Mouse (Mus musculus) limb, embryonic 15.5 days (tissue): ENCODE data around the gene Nap1l4. TPM values are rescaled to one million over a fixed set of nuclear protein-coding genes. Genes with fewer than 3 reads are reported as not detected.

Experiments
- ATAC-seq: fragments of 200-750 bp; cut with Nextera tagmentation; 2 replicates; pipeline ENCODE4 v1.8.0; 2017; ENCODE audit warnings: low read depth, moderate TSS enrichment; ENCODE audit not compliant: insufficient number of reproducible peaks, low FRiP score, low TSS enrichment
- H3K27ac ChIP-seq: fragments of 300-500 bp; sonication (generic); 2 replicates; pipeline ENCODE4 v1.5.1; 2015; ENCODE audit warnings: moderate library complexity, mild to moderate bottlenecking, inconsistent platforms
- H3K27me3 ChIP-seq: fragments of 300-500 bp; sonication (generic); 2 replicates; pipeline ENCODE4 v1.6.1; 2015; ENCODE audit warnings: inconsistent platforms
- H3K36me3 ChIP-seq: fragments of 300-500 bp; sonication (generic); 2 replicates; pipeline ENCODE4 v1.6.1; 2015; ENCODE audit warnings: inconsistent platforms
- H3K4me1 ChIP-seq: fragments of 300-500 bp; sonication (generic); 2 replicates; pipeline ENCODE4 v1.6.1; 2015; ENCODE audit warnings: inconsistent platforms
- H3K4me2 ChIP-seq: fragments of 300-500 bp; sonication (generic); 2 replicates; pipeline ENCODE4 v1.6.1; 2015; ENCODE audit warnings: mild to moderate bottlenecking, inconsistent platforms
- H3K4me3 ChIP-seq: fragments of 300-500 bp; sonication (generic); 2 replicates; pipeline ENCODE4 v1.5.1; 2015; ENCODE audit warnings: mild to moderate bottlenecking, inconsistent platforms
- H3K9ac ChIP-seq: fragments of 300-500 bp; sonication (generic); 2 replicates; pipeline ENCODE4 v1.6.1; 2015; ENCODE audit warnings: inconsistent platforms
- H3K9me3 ChIP-seq: fragments of 300-500 bp; sonication (generic); 2 replicates; pipeline ENCODE4 v1.6.1; 2016; ENCODE audit warnings: inconsistent platforms
- WGBS: fragments of 180-500 bp; shearing (Covaris S2); methylation state at CpG from one replicate; pipeline ENCODE4 v1.1.7; 2015; 5-methylcytosine and 5-hydroxymethylcytosine counted together
- polyA plus RNA-seq: library from polyadenylated mRNA; unstranded; fragments of >200 nt; fragmentation: Nextera tagmentation; extraction: Ambion mirVana; gene quantifications from 2 replicates; pipeline ENCODE4 v1.2.1, GENCODE M21; 2015

Nap1l4 gene
- polyA plus RNA-seq, 1 experiment from 2014 or later, result 211 TPM

DNA sequence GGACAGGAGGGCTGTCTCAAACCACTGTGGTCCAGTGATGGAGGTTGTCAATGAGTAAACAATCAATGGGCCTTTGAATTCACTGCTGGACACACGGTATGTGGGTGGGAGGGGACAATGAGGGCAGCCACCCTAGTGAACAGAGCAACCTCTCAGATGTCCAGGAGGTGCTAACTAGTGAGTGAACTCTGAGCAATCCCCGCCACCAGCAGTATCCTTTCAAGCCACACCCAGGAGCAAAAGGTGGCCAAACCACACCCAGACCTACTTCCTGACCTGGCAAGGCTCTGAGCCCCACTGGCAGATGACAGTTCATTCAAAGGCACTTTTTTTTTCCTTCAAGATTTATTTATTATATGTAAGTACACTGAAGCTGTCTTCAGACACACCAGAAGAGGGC is 48.0 kb downstream of the Nap1l4 start:
- Histone ChIP-seq H3K4me3 (no peak overlapping the region), H3K4me2 (no peak overlapping the region), H3K27ac (no peak overlapping the region), H3K9me3 (no peaks in the 10 kb centered on the region), H3K9ac (no peak overlapping the region), H3K27me3 (peaks cover 41% of the 10 kb centered on the region), H3K4me1 (peaks cover 23% of the 10 kb centered on the region), H3K36me3 (no peaks in the 10 kb centered on the region)
- no peak for ATAC-seq
- 47% methylated on average over 2 of the region's 2 CpGs for WGBS

DNA sequence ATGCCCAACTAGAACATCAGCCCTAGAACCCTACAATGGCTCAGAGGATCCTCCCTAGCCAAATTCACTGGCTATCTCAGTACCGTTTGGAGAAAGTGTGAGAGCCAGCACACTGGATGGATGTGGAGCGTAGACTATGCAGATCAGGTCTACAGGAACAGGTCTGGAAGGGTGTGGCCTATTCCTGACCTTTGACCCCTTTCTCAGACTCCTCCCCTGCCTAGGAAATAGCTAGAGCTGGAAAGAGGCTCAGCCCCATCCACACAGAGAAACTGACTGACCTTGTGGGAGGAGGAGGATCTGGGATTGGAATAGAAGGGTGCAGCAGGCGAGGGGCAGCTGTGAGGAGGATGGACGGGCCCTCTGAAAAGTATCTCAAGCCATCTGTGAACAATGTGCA is 50.3 kb downstream of the Nap1l4 start:
- H3K4me1 ChIP-seq, result peaks cover 23% of the 10 kb centered on the region
- H3K36me3 ChIP-seq, result no peaks in the 10 kb centered on the region
- H3K4me2 ChIP-seq, result no peak overlapping the region
- 91% methylated on average over 4 of the region's 4 CpGs for WGBS
- H3K27ac ChIP-seq, result no peak overlapping the region
- no peak overlapping the region for H3K9ac ChIP-seq
- peaks cover 41% of the 10 kb centered on the region for H3K27me3 ChIP-seq
- ATAC-seq, result no peak
- no peaks in the 10 kb centered on the region for H3K9me3 ChIP-seq
- H3K4me3 ChIP-seq, result no peak overlapping the region

DNA sequence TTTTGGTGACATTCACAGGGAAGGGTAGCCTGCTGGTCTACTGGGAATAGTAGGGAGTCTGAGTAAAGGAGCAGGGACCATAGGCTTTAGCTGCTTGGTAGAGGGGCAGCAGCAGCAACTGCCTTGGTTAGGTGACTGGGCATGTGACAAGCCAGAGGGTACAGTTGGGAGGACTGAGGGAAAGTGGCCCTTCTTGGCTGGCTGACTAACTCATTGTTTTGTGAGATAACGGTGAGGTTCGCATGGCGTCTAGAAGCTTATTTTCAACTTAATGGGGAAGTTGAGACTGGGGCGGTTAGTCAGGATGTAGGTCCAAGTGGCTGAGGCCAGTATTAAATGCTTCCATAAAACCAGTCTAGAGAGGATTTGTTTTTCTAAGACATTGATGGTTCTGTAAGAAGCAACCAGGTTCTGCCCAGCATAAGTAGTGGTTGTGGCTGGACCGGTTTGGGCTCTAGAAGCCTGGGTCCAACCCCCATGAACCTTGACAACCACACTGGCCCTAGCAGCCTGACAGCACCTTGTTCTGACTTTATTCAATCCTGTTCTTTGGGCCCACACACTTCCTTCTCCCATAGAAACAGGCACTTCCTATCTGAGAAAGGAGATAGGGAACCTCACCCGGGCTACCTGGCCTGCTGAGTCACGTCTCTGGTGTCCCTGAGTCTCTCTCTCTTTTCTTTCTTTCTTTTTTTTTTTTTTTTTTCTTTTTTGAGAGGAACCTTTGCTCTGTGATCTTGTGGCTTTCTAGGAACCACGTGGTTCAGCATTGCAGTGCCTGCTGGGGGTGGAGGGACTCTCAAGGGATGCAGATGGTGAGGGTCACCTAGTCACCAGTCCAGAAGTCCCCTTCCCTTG is 53.6 kb downstream of the Nap1l4 start:
- H3K4me2 ChIP-seq, result no peak overlapping the region
- no peaks in the 10 kb centered on the region for H3K4me1 ChIP-seq
- H3K36me3 ChIP-seq, result no peaks in the 10 kb centered on the region
- ATAC-seq, result no peak
- no peak overlapping the region for H3K4me3 ChIP-seq
- WGBS, result 72% methylated on average over 8 of the region's 8 CpGs
- H3K27me3 ChIP-seq, result peaks cover 8% of the 10 kb centered on the region
- no peak overlapping the region for H3K9ac ChIP-seq
- H3K27ac ChIP-seq, result no peak overlapping the region
- no peaks in the 10 kb centered on the region for H3K9me3 ChIP-seq

DNA sequence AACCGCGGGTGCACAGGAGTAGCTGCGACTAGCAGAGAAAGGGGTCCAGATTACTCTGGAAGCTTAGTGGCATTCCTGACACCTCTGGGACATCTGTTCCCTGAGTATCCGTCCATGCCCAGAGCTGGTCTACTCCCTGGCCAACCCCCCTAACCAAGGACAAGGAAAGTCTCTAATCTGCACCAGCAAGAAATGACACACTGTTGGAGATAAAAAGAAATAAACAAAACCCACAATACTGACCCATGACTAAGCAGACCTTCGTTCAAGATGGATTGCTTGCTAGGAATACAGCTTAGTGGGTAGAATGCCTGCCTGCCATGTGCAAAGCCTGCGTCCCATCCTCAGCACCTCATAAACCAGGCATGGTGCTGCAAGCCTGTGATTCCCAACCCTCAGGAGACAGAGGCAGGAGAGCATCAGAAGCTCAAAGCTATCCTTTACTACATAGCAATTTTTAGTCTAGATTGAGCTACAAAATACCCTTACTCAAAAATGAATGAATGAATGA is 55.2 kb downstream of the Nap1l4 start:
- no peak for ATAC-seq
- no peak overlapping the region for H3K4me3 ChIP-seq
- no peaks in the 10 kb centered on the region for H3K9me3 ChIP-seq
- 68% methylated on average over 6 of the region's 6 CpGs for WGBS
- H3K4me2 ChIP-seq, result no peak overlapping the region
- no peaks in the 10 kb centered on the region for H3K27me3 ChIP-seq
- no peak overlapping the region for H3K27ac ChIP-seq
- no peak overlapping the region for H3K9ac ChIP-seq
- no peaks in the 10 kb centered on the region for H3K4me1 ChIP-seq
- H3K36me3 ChIP-seq, result no peaks in the 10 kb centered on the region

DNA sequence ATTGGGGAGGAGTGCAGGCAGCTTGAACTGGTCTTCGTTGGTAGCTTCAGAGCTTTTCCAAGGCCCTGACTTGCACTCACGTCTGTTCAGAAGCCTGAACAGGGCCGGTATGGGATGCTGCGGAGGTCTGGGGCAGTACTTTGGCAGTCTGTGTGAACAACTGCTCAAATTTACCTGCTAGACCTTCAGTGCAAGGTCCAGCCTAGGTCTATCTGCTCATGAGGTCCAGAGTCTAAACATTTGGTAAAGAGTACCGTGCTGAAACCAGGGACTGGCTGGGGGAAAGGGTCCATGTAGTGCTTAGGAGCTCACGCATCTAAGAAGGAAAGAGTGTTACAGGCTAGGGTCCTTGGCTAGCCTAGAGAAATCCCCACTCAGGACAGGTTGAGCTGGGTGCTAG is 59.2 kb downstream of the Nap1l4 start:
- 81% methylated on average over 6 of the region's 6 CpGs for whole genome bisulfite sequencing
- H3K9ac ChIP-seq, result no peak overlapping the region
- H3K4me3 ChIP-seq, result no peak overlapping the region
- no peak for ATAC-seq
- H3K27me3 ChIP-seq, result no peaks in the 10 kb centered on the region
- H3K36me3 ChIP-seq, result no peaks in the 10 kb centered on the region
- no peaks in the 10 kb centered on the region for H3K4me1 ChIP-seq
- H3K9me3 ChIP-seq, result no peaks in the 10 kb centered on the region
- H3K27ac ChIP-seq, result no peak overlapping the region
- no peak overlapping the region for H3K4me2 ChIP-seq

DNA sequence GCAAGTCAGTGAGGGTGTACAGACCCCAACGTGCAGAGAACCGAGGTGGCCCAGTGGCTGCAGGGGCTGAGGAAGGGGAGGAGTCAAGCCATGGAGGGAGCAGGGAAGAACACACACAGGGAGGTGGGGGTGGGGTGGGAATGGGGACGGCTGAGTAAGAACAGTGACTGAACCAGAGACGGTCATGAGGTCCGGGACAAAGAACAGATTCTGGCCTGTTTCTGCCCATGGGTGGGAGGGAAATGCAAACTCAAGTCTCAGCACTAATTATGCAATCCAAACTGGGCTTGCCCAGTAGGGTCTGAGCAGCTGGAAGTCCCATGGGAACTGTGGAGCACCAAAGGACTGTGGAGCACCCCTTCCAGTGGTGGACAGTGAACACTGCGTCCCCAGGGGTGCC is 66.4 kb downstream of the Nap1l4 start:
- Histone ChIP-seq H3K4me2 (no peak overlapping the region), H3K36me3 (no peaks in the 10 kb centered on the region), H3K9me3 (no peaks in the 10 kb centered on the region), H3K9ac (no peak overlapping the region), H3K4me3 (no peak overlapping the region), H3K4me1 (no peaks in the 10 kb centered on the region), H3K27ac (no peak overlapping the region), H3K27me3 (no peaks in the 10 kb centered on the region)
- WGBS, result 12% methylated on average over 6 of the region's 6 CpGs
- no peak for ATAC-seq

DNA sequence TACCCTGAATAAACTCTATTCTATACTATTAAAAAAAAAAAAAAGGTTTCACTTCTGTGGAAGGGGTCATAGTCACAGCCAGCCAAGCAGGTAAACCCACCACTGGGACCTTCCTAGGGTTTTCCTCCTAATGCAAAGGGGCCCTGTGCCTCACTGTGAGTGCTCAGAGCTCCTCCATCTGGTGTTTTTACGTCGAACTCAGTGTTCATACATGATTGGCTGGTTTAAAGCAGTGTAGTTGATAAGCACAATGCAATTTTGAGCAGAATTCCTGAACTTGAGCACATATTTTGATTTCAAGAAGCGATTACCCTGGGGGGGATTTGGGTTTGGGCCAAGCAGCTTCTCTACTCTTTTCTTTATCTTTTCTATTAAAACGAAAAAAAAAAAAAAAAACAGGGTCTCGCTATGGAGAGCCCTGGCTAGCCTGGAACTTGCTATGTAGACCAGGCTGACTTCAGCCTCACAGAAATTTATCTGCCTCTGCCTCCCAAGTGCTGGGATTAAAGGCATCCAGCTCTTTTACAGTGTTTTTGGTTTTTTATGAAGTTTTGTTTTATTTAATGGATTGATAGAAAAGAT is 67.0 kb downstream of the Nap1l4 start:
- Histone ChIP-seq H3K36me3 (no peaks in the 10 kb centered on the region), H3K4me1 (no peaks in the 10 kb centered on the region), H3K4me2 (no peak overlapping the region), H3K27ac (no peak overlapping the region), H3K27me3 (no peaks in the 10 kb centered on the region), H3K9me3 (no peaks in the 10 kb centered on the region), H3K4me3 (no peak overlapping the region), H3K9ac (no peak overlapping the region)
- 45% methylated on average over 5 of the region's 5 CpGs for WGBS
- ATAC-seq, result no peak

DNA sequence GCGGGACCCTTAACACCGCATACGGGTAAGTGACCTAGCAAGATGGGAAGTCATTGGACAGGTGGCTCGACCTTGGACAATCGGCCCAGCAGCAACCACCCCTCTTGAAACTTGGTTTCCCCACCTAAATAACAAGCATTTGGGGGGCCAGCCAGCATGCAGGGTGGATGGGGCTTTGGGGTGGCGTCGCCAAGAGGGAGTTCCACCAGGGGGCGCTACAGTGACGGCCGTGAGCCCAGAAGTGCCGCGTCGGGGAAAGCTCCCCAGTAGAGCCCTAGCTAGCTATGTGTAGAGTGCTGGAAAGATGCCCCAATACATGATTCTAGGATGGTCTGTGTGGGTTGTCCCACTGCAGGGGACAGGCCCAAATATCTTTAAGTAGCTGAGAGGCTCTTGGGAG is 68.4 kb downstream of the Nap1l4 start:
- WGBS, result 31% methylated on average over 13 of the region's 13 CpGs
- Histone ChIP-seq H3K36me3 (no peaks in the 10 kb centered on the region), H3K27ac (no peak overlapping the region), H3K9ac (no peak overlapping the region), H3K27me3 (no peaks in the 10 kb centered on the region), H3K9me3 (no peaks in the 10 kb centered on the region), H3K4me1 (no peaks in the 10 kb centered on the region), H3K4me2 (no peak overlapping the region), H3K4me3 (no peak overlapping the region)
- no peak for ATAC-seq

DNA sequence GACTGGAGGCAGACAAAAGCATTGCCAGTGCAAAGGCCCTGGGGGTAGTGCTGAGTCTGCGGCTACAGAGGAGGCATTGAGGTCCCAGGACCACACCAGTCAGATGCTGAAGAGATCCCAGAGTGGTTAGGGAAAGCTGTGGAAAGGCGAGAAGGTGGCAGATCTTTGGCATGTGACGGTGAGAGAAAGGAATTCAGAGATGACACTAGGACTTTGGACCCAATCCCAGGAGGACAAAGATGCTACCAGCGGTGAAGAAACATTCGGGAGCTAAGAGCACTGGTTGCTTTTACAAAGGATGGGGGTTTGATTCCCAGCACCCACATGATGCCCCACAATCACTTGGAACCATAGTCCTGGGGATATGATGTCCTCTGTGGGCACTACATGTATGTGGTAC is 71.1 kb downstream of the Nap1l4 start:
- no peak for ATAC-seq
- Histone ChIP-seq H3K9ac (no peak overlapping the region), H3K4me1 (peaks cover 9% of the 10 kb centered on the region), H3K4me2 (no peak overlapping the region), H3K9me3 (no peaks in the 10 kb centered on the region), H3K36me3 (no peaks in the 10 kb centered on the region), H3K4me3 (no peak overlapping the region), H3K27ac (no peak overlapping the region), H3K27me3 (no peaks in the 10 kb centered on the region)
- WGBS, result 86% methylated on average over 5 of the region's 5 CpGs

DNA sequence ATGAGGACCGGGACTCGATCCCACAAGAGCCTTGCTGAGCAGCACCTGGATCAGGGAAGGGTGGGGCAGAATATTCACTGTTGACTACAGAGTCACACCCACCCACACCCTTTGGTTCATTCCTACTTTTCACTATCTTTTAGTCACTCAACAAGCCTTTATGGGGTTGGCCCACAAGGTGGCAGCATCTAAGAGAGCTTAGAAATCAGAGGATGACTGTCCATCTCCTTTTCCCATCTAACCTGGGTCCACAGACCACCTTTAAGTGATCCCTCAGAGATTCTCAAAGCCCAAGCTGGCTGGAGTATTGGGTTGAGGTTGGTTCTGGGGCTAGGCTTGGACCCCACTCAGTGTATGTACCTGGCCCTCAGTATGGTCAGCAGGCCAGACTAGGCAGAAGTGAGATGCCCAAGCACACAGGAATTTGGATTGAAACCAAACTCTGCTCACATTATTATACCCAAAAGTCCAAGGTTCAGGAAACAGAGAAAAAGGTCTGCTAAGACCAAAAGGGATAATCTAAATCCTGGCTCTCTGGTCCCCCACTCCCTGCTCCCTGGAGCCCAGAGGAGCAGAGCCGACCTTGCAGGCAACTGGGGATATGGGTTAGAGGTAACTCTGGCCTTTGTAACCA is 72.1 kb downstream of the Nap1l4 start:
- H3K9me3 ChIP-seq, result no peaks in the 10 kb centered on the region
- no peak overlapping the region for H3K4me3 ChIP-seq
- H3K27ac ChIP-seq, result no peak overlapping the region
- WGBS, result 88% methylated on average over 3 of the region's 3 CpGs
- no peak for ATAC-seq
- peaks cover 9% of the 10 kb centered on the region for H3K4me1 ChIP-seq
- no peaks in the 10 kb centered on the region for H3K36me3 ChIP-seq
- H3K4me2 ChIP-seq, result no peak overlapping the region
- no peaks in the 10 kb centered on the region for H3K27me3 ChIP-seq
- no peak overlapping the region for H3K9ac ChIP-seq

DNA sequence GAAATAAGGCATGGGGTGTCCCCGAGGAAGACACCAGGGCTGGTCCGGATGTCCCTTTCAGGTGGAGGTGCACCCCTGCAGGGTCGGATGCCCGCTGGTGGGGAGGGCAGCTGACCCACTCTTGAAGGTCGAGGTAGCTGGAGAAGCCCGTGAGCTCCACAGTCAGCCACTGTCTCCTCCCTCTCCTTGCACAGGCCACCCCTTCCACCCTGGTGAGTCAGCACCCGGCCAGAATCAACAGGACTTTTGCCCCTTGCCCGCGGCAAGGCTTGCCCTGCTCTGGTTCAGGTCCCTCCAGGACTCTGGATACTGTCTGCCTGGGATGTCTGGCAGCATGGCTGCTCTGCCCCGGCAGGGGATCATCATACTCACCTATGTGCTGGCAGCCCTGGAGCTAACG is 73.0 kb downstream of the Nap1l4 start:
- no peak for ATAC-seq
- Histone ChIP-seq H3K4me2 (no peak overlapping the region), H3K4me3 (no peak overlapping the region), H3K9ac (no peak overlapping the region), H3K27ac (no peak overlapping the region), H3K27me3 (no peaks in the 10 kb centered on the region), H3K4me1 (peaks cover 9% of the 10 kb centered on the region), H3K9me3 (no peaks in the 10 kb centered on the region), H3K36me3 (no peaks in the 10 kb centered on the region)
- 66% methylated on average over 11 of the region's 11 CpGs for WGBS

DNA sequence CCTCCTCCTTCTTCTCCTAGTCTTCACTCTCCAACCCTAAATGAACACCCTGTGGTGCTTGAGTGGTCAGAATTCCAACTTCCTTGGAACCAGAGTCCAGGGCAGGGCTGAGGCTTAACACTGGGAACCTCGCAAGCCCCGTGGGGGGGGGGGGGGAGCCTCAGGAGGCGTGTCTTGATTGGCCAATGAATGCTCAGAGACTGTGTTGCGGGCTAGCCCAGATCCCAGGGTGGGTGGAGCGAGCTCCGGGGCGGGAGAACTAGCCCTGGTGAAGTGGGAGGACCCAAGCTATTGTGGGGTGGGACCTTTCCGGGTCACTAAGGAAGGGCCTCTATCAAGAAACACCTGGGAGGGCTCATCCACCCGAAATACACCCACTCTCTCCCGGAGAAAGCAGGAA is 74.1 kb downstream of the Nap1l4 start:
- Histone ChIP-seq H3K9ac (no peak overlapping the region), H3K27ac (no peak overlapping the region), H3K4me2 (no peak overlapping the region), H3K4me1 (peaks cover 13% of the 10 kb centered on the region), H3K27me3 (no peaks in the 10 kb centered on the region; the same call in 1 of the 2 replicates), H3K9me3 (no peaks in the 10 kb centered on the region), H3K4me3 (no peak overlapping the region), H3K36me3 (no peaks in the 10 kb centered on the region)
- no peak for ATAC-seq
- WGBS, result 35% methylated on average over 10 of the region's 10 CpGs
